In the genomic region with DNA sequence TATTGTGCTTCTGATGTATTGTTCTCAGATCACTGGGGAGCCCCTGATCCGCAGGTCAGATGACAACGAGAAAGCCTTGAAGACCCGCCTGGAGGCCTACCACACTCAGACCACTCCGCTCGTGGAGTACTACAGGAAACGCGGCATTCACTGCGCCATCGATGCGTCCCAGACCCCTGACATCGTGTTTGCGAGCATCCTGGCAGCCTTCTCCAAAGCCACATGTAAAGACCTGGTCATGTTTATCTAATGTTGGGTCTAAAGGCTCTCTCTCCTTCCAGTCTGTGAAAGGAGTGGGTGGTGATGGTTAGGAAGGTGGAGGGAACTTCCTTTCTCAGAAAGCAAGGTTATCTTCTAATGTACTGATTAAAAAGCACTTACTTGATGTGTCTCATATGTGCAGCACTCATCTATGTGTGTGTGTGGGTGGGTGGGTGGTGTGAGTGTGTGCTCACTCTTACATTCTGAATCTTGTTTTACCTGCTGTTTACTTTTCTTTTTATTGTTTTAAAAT, we compare ENCODE assay signal across 23 mouse cellular contexts. TPM values are rescaled to one million over a fixed set of nuclear protein-coding genes. Genes with fewer than 3 reads are reported as not detected.
DNase-seq lines count a peak whose midpoint lies in the region; ATAC-seq and TF ChIP-seq lines count a peak whose summit lies in the region.
"Had no signal": no experiment of that assay in that cellular context is flagged by ENCODE, and none has a peak within 500 bp of the region (broad histone marks: within the 10 kb centered on the region; RNA-seq: fewer than 3 reads in every experiment).

No protein-coding gene starts in this region.

- peak; percentile 76 for DNase-seq in CD4-positive helper T cell, adult 2 months (ENCODE audit: low read depth, low spot score)
- no peak for DNase-seq in spleen, postnatal 36 days (ENCODE audit: low spot score in 2 of 2)
- no peak for DNase-seq in Muller cell, postnatal 12 days (ENCODE audit: inconsistent ontology term)
- no peak for DNase-seq in liver, postnatal 0 days
- DNase-seq: adrenal gland, adult 2 months; adrenal gland, postnatal 36 days; cerebellum, adult 11 months; cerebellum, adult 8-10 months; cerebellum, postnatal 14 days; forebrain, postnatal 0 days; gastrocnemius, postnatal 14 days; heart, adult 2 months; heart, postnatal 14 days had no signal

- H3K4me2 ChIP-seq in liver, postnatal 0 days (ENCODE audit: low read depth, low read length), result no peak overlapping the region
- H3K4me2 ChIP-seq: embryonic facial prominence, embryonic 12.5 days; forebrain, embryonic 13.5 days; heart, embryonic 11.5 days; heart, embryonic 15.5 days; hindbrain, embryonic 13.5 days had no signal

- ATAC-seq in CD4-positive, CD25-positive, alpha-beta regulatory T cell, adult 4 months, result peak; percentile 64
- no peak for ATAC-seq in liver, postnatal 0 days
- ATAC-seq: forebrain, embryonic 13.5 days; forebrain, postnatal 0 days; hindbrain, postnatal 0 days; intestine, embryonic 16.5 days had no signal

- TF ChIP-seq CTCF in bone marrow macrophage, adult 2 months (IDR thresholded peaks at IDR 0.05; ENCODE audit: low read depth, low read length), result no peak
- no peak for TF ChIP-seq CTCF in liver, postnatal 0 days (IDR thresholded peaks at IDR 0.05; ENCODE audit: low read depth)

- H3K79me2 ChIP-seq in macrophage (ENCODE audit: inconsistent target), result peaks cover 17% of the 10 kb centered on the region; the same call in 1 of the 2 replicates

- TF ChIP-seq POLR2A in bone marrow macrophage, adult 2 months (IDR thresholded peaks at IDR 0.05; ENCODE audit: borderline replicate concordance, low read depth, low read length), result no peak

- no peak overlapping the region for H3K9ac ChIP-seq in liver, postnatal 0 days (replicated peaks)
- H3K9ac ChIP-seq: embryonic facial prominence, embryonic 12.5 days; forebrain, embryonic 13.5 days; forebrain, postnatal 0 days; heart, embryonic 15.5 days; hindbrain, embryonic 13.5 days had no signal

- WGBS in macrophage (ENCODE audit: missing documents), result 89% methylated on average over 12 of the region's 12 CpGs
- WGBS in liver, postnatal 0 days (ENCODE audit: insufficient replicate concordance), result 74% methylated on average over 12 of the region's 12 CpGs

- H3K4me1 ChIP-seq in bone marrow macrophage, adult 2 months (ENCODE audit: control insufficient read depth, insufficient read depth, low read length), result peaks cover 42% of the 10 kb centered on the region
- no peaks in the 10 kb centered on the region for H3K4me1 ChIP-seq in liver, postnatal 0 days (ENCODE audit: insufficient read depth)
- H3K4me1 ChIP-seq: embryonic facial prominence, embryonic 12.5 days had no signal

- no peaks in the 10 kb centered on the region for H3K9me3 ChIP-seq in liver, postnatal 0 days (ENCODE audit: low read length)
- H3K9me3 ChIP-seq: embryonic facial prominence, embryonic 12.5 days; forebrain, embryonic 13.5 days; heart, embryonic 15.5 days; hindbrain, embryonic 13.5 days had no signal

- no peak for TF ChIP-seq EP300 in liver, postnatal 0 days (IDR thresholded peaks at IDR 0.05; ENCODE audit: low read depth)

- peak overlapping the region; percentile 65 for H3K27ac ChIP-seq in bone marrow macrophage, adult 2 months (ENCODE audit: insufficient read depth, low read depth, low read length)
- H3K27ac ChIP-seq in macrophage, result peak overlapping the region; percentile 64
- H3K27ac ChIP-seq in liver, postnatal 0 days (ENCODE audit: low read depth), result no peak overlapping the region
- H3K27ac ChIP-seq: embryonic facial prominence, embryonic 12.5 days; forebrain, embryonic 13.5 days; heart, adult 2 months; heart, embryonic 15.5 days; hindbrain, embryonic 13.5 days; hindbrain, postnatal 0 days had no signal

- H3K36me3 ChIP-seq in macrophage (ENCODE audit: inconsistent target), result peaks cover 9% of the 10 kb centered on the region; the same call in 1 of the 2 replicates
- peaks cover 66% of the 10 kb centered on the region for H3K36me3 ChIP-seq in liver, postnatal 0 days (replicated peaks; ENCODE audit: insufficient read depth, low read length)

- no peak overlapping the region for H3K4me3 ChIP-seq in bone marrow macrophage, adult 2 months (ENCODE audit: insufficient read depth, low read length)
- H3K4me3 ChIP-seq in macrophage (ENCODE audit: inconsistent target), result no peak overlapping the region
- H3K4me3 ChIP-seq in liver, postnatal 0 days (ENCODE audit: low read depth, low read length), result no peak overlapping the region
- H3K4me3 ChIP-seq: embryonic facial prominence, embryonic 12.5 days; forebrain, embryonic 13.5 days; heart, adult 2 months; heart, embryonic 15.5 days; hindbrain, embryonic 13.5 days had no signal

- no peaks in the 10 kb centered on the region for H3K27me3 ChIP-seq in liver, postnatal 0 days (ENCODE audit: insufficient read depth, low read length)
- H3K27me3 ChIP-seq: embryonic facial prominence, embryonic 12.5 days; forebrain, embryonic 13.5 days; heart, embryonic 15.5 days; hindbrain, embryonic 13.5 days had no signal

RNA-seq across cellular contexts. Expression of a gene that starts 16.3 kb away (rescaled TPM):
- 100 to 1,000 TPM in 1 of 2 experiments, 10 to 100 TPM in 1; 74.6 to 113 TPM for polyA plus RNA-seq in CD4-positive, CD25-positive, alpha-beta regulatory T cell, adult 4 months (2017; shearing (Covaris generic))
- 54.5 and 64.3 TPM in 2 replicates for polyA plus RNA-seq in bone marrow macrophage, adult 2 months (2012; ENCODE audit: insufficient read depth, insufficient read length, missing spikeins)
- 100 to 1,000 TPM in 1 of 26 experiments, 10 to 100 TPM in 25; 36.7 to 102 (median 78.7) TPM for total RNA-seq in macrophage (2018; cell fraction: chromatin; rRNA removed)
- total RNA-seq in macrophage (2018; cell fraction: cytosol; rRNA removed), result 100 to 1,000 TPM in 4 of 26 experiments, 10 to 100 TPM in 22; 56.1 to 106 (median 81.4) TPM
- 100 to 1,000 TPM in 2 of 26 experiments, 10 to 100 TPM in 24; 53.5 to 105 (median 79.1) TPM for total RNA-seq in macrophage (2018; cell fraction: nucleus; rRNA removed)
- 63.1 to 68.1 TPM (median 64.7 TPM) in 3 replicates for polyA plus RNA-seq in macrophage (2018)
- polyA plus RNA-seq in liver, postnatal 0 days (2015; fragmentation: Nextera tagmentation; extraction: Ambion mirVana), result 276 and 291 TPM in 2 replicates

RNA-seq across cellular contexts. Expression of a gene that starts 45.8 kb away (rescaled TPM):
- under 1 TPM in 1 of 2 experiments, not detected in 1; 0.66 TPM for polyA plus RNA-seq in CD4-positive, CD25-positive, alpha-beta regulatory T cell, adult 4 months (2017; shearing (Covaris generic))
- polyA plus RNA-seq in bone marrow macrophage, adult 2 months (2012; ENCODE audit: insufficient read depth, insufficient read length, missing spikeins), result 1.8 and 2.6 TPM in 2 replicates
- 10 to 100 TPM in 21 of 26 experiments, 1 to 10 TPM in 5; 3.2 to 17.5 (median 11.2) TPM for total RNA-seq in macrophage (2018; cell fraction: chromatin; rRNA removed)
- 1 to 10 TPM; 1.2 to 3.2 (median 2.2) TPM for total RNA-seq in macrophage (2018; cell fraction: cytosol; rRNA removed)
- 10 to 100 TPM in 10 of 26 experiments, 1 to 10 TPM in 16; 2.9 to 20.7 (median 7.8) TPM for total RNA-seq in macrophage (2018; cell fraction: nucleus; rRNA removed)
- 1.1 to 4.3 TPM (median 1.8 TPM) in 3 replicates for polyA plus RNA-seq in macrophage (2018)
- polyA plus RNA-seq in liver, postnatal 0 days (2015; fragmentation: Nextera tagmentation; extraction: Ambion mirVana), result 1.6 and 1.8 TPM in 2 replicates

RNA-seq across cellular contexts. Expression of a gene that starts 50.0 kb away (rescaled TPM):
- 10 to 100 TPM; 10.2 to 17.1 TPM for polyA plus RNA-seq in CD4-positive, CD25-positive, alpha-beta regulatory T cell, adult 4 months (2017; shearing (Covaris generic))
- polyA plus RNA-seq in bone marrow macrophage, adult 2 months (2012; ENCODE audit: insufficient read depth, insufficient read length, missing spikeins), result 91.7 and 94.9 TPM in 2 replicates
- total RNA-seq in macrophage (2018; cell fraction: chromatin; rRNA removed), result 100 to 1,000 TPM in 23 of 26 experiments, 10 to 100 TPM in 3; 43.8 to 854 (median 239) TPM
- total RNA-seq in macrophage (2018; cell fraction: cytosol; rRNA removed), result 100 to 1,000 TPM in 21 of 26 experiments, 10 to 100 TPM in 5; 61.2 to 599 (median 214) TPM
- 100 to 1,000 TPM in 23 of 26 experiments, 10 to 100 TPM in 3; 42.1 to 649 (median 369) TPM for total RNA-seq in macrophage (2018; cell fraction: nucleus; rRNA removed)
- 46.8 to 75.4 TPM (median 72.8 TPM) in 3 replicates for polyA plus RNA-seq in macrophage (2018)
- 5.5 and 6.0 TPM in 2 replicates for polyA plus RNA-seq in liver, postnatal 0 days (2015; fragmentation: Nextera tagmentation; extraction: Ambion mirVana)
